Mouse (Mus musculus) G1E (cell line): ENCODE data around the gene Slc38a3. TPM values are rescaled to one million over a fixed set of nuclear protein-coding genes. Genes with fewer than 3 reads are reported as not detected.

ENCODE experiments used
- ATAC-seq: 2 replicates; pipeline ENCODE4 v1.8.0; 2016; ENCODE audit warnings: mild to moderate bottlenecking; ENCODE audit not compliant: insufficient number of reproducible peaks, poor library complexity, low FRiP score, severe bottlenecking; ENCODE audit errors: extremely low read depth
- DNase-seq: peaks from one replicate; pipeline ENCODE4 v3.0.0; 2012; ENCODE audit warnings: low spot score
- H3K27me3 ChIP-seq: 2 replicates; pipeline ENCODE4 v1.6.1; 2012; ENCODE audit warnings: mild to moderate bottlenecking, low read length, inconsistent platforms; ENCODE audit not compliant: insufficient read depth
- H3K36me3 ChIP-seq: replicated peaks from 2 replicates; pipeline ENCODE3; 2012; ENCODE audit warnings: mild to moderate bottlenecking, inconsistent platforms
- H3K4me1 ChIP-seq: 2 replicates; pipeline ENCODE4 v1.6.1; 2012; ENCODE audit warnings: low read depth, low read length, inconsistent platforms, mixed read lengths; ENCODE audit not compliant: insufficient read depth
- H3K4me3 ChIP-seq: 2 replicates; pipeline ENCODE4 v1.5.1; 2012; ENCODE audit warnings: low read depth, mild to moderate bottlenecking, inconsistent platforms, low read length, moderate library complexity, mixed read lengths
- H3K9me3 ChIP-seq: replicated peaks from 2 replicates; pipeline ENCODE4 v1.6.1; 2012; ENCODE audit warnings: inconsistent platforms
- CTCF ChIP-seq: IDR thresholded peaks from 2 replicates; pipeline ENCODE4 v1.5.1; 2012; ENCODE audit warnings: low read depth, low read length, inconsistent platforms, mixed read lengths
- GATA1 ChIP-seq: IDR thresholded peaks from 2 replicates; pipeline ENCODE4 v1.6.1; 2012; ENCODE audit warnings: borderline replicate concordance, low read length, inconsistent platforms, mixed read lengths
- GATA2 ChIP-seq: IDR thresholded peaks from 2 replicates; pipeline ENCODE4 v1.6.1; 2012; ENCODE audit warnings: low read depth, low read length, inconsistent platforms, borderline replicate concordance
- POLR2AphosphoS5 ChIP-seq: IDR thresholded peaks from 2 replicates; pipeline ENCODE4 v1.6.1; 2012; ENCODE audit warnings: low read depth, low read length, inconsistent platforms; ENCODE audit not compliant: insufficient replicate concordance
- TAL1 ChIP-seq: conservative IDR thresholded peaks from 2 replicates; pipeline ENCODE4 v1.6.1; 2012; ENCODE audit warnings: low read depth, low read length, inconsistent platforms, mixed read lengths
- polyA plus RNA-seq: library from polyadenylated mRNA; stranded (reverse); fragments of >175 nt; gene quantifications from 2 replicates; pipeline ENCODE4 v1.2.3, GENCODE M21; 2012
- total RNA-seq, 2 experiments: library from RNA; stranded (forward) in 1 of 2; stranded (reverse) in 1 of 2; fragments of 200-1000 nt in 1 of 2; fragments of >200 nt in 1 of 2; fragmentation: Nextera tagmentation in 1 of 2; gene quantifications; 2 replicates each; pipeline ENCODE4 v1.2.3; 2014 to 2017

Gene Slc38a3
- total and polyA plus RNA-seq, 3 experiments = 0.11 TPM; not detected in 2

DNA sequence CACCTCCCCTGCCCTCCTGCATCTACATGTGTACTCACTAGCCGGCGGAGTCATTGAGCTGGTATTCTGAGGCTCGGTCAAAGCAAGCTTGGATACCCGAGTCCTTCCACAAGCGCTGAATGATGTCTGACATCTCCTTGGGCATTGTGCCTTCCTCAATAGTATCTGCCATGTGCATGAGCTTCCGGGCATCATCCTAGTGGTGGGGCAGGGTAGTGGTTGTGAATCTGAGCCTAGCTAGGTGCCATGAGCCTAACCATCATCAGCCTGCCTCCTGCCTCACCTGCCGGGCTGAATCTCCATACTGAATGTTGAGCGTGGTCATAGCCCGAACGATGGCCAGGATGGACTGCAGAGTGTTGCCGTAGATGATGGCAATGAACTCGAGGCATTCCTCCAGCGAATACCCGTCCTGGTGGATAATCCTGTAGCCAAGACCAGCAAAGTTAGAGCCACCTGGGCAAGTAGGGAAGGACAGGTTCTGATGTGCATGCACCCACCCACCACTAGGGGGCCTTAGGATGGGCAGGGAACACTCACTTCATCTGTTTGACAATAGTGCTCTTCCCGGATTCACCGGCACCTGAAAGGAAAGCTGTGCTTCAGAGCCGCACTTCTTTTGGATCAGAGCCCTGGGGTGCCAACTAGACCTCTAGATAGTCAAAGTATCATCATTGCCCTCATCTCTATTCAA is 7.9 kb upstream of the Slc38a3 start:
- peaks cover 67% of the 10 kb centered on the region for H3K27me3 ChIP-seq
- no peaks in the 10 kb centered on the region for H3K9me3 ChIP-seq
- no peak overlapping the region for H3K4me3 ChIP-seq
- TF ChIP-seq POLR2AphosphoS5 = no peak
- no peak for TF ChIP-seq TAL1
- TF ChIP-seq CTCF = peak; percentile 56; the same call in 1 of the 2 replicates
- H3K4me1 ChIP-seq = peaks cover 19% of the 10 kb centered on the region
- DNase-seq = no peak
- no peaks in the 10 kb centered on the region for H3K36me3 ChIP-seq
- ATAC-seq = no peak

DNA sequence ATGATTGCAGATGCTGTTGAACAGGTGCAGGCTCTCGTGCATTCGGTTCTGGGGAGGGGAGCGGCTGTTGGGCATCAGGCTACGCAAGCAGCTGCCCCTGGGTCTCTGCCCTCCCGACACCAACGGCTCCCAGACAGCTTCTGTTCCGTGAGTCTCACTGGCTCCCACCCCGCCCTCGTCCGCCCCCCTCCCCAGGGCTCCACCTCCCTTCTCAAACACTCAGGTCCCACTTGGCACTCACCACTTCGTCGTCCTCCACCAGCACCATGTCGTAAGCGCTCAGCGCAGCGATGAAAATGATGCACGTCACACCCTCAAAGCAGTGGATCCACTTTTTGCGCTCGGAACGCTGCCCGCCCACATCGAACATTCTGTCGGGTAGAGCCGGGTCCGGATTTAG is 7.0 kb upstream of the Slc38a3 start:
- H3K4me3 ChIP-seq = no peak overlapping the region
- TF ChIP-seq TAL1 = no peak
- no peak for ATAC-seq

DNA sequence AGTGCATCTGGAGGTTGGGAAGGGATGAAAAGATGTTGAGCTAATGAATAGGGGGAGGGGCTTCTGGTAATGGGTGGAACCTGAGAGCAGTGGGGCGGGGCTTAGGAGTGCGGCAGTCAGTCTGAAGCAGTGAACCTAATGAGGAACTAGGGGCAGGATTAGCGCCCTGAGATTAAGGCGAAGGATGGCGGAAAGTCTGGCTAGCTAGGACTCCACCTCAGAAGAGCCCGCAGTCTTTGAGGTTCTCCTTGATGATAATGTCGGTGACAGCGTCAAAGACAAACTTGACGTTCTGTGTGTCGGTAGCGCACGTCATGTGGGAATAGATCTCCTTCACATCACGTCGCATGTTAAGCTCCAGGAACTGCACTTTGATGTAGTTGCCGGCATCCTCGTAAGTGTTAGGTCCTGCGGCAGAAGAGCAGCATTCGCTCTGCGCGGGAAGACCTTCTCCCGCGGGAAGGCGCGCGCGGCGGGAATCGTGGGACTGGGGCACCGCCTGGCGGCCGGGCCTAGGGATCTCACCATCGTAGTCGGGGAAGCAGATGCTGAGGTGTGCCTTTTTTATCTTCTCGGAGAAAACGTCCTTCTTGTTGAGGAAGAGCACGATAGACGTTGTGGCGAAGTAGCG is 6.5 kb upstream of the Slc38a3 start:
- peaks cover 59% of the 10 kb centered on the region for H3K27me3 ChIP-seq
- TF ChIP-seq POLR2AphosphoS5 (no peak), TAL1 (no peak), GATA1 (no peak), CTCF (no peak), GATA2 (no peak)
- H3K4me1 ChIP-seq = peaks cover 19% of the 10 kb centered on the region
- H3K36me3 ChIP-seq = no peaks in the 10 kb centered on the region
- no peak for DNase-seq
- no peak for ATAC-seq
- H3K9me3 ChIP-seq = no peaks in the 10 kb centered on the region
- H3K4me3 ChIP-seq = no peak overlapping the region

More for the DNA sequence above, 7.0 kb upstream of the Slc38a3 start:
- no peaks in the 10 kb centered on the region for H3K36me3 ChIP-seq
- H3K9me3 ChIP-seq = no peaks in the 10 kb centered on the region
- H3K27me3 ChIP-seq = peaks cover 62% of the 10 kb centered on the region
- no peak for DNase-seq
- peaks cover 19% of the 10 kb centered on the region for H3K4me1 ChIP-seq

DNA sequence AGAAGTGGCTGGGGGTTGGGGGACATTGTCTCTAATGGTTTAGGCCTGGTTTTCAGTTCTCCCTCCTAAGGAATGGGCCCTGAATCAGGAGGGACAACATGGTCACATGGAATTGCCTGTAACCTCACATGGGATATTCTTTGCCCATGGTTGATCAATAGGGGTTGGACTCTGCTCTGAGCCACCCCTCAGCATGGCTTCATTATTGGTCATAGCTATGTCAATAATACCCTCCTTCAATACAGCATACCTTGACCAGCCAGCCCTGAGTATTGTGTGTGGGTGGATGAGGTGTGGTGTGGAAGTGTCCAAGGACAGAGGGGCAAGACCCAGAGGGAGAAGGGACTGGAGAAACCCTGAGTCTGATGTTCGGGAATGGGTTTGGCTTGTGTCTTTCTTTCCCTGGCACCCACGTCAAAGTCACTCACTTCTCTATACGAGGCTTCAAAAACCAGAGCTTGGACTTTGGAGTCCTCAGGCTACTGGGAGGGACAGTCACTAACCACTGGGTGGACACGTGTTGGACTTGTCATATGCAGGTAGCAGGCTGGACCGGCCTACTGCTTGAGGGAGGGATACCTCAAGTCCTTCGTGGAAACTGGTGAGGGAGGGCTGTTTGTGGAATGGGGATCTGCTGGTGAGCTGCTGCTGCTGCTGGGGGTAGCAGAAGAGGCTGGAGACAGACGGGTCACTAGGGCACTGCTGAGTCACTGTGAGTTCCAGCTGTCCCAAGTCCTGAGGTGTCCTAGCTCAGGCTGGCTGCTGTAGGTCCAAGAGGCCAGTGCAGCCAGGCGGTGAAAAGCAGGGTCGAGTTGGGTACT is 5.5 kb upstream of the Slc38a3 start:
- peaks cover 58% of the 10 kb centered on the region for H3K27me3 ChIP-seq
- no peak overlapping the region for H3K4me3 ChIP-seq
- H3K4me1 ChIP-seq = peaks cover 19% of the 10 kb centered on the region
- H3K36me3 ChIP-seq = no peaks in the 10 kb centered on the region
- no peak for TF ChIP-seq GATA2
- TF ChIP-seq GATA1 = no peak
- TF ChIP-seq CTCF = no peak
- no peak for TF ChIP-seq POLR2AphosphoS5
- TF ChIP-seq TAL1 = no peak
- H3K9me3 ChIP-seq = no peaks in the 10 kb centered on the region
- ATAC-seq (no peak), DNase-seq (no peak)

DNA sequence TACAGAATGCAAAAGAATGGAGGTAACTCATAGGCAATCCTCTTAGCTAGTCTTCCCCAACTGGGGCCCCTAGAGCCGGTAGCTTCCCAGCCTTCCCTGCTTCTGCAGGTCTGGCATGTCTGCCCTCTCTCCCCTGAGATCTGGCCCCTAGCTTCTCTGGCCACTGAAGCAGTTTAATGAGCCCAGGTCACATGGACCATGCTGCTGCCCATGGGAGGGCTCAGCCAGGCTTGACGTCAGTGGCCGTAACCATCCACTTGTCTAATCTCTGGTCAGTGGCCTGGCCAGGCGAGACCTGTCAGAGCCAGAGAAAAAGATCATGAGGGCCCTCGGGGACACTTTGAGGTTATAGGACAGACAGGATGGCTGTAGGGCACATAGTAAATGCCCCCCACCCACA is 929 bp upstream of the Slc38a3 start:
- DNase-seq (no peak), ATAC-seq (no peak)
- no peak overlapping the region for H3K4me3 ChIP-seq
- H3K9me3 ChIP-seq = no peaks in the 10 kb centered on the region
- no peaks in the 10 kb centered on the region for H3K4me1 ChIP-seq
- TF ChIP-seq TAL1 = no peak
- TF ChIP-seq CTCF = no peak
- H3K36me3 ChIP-seq = no peaks in the 10 kb centered on the region
- H3K27me3 ChIP-seq = peaks cover 74% of the 10 kb centered on the region

DNA sequence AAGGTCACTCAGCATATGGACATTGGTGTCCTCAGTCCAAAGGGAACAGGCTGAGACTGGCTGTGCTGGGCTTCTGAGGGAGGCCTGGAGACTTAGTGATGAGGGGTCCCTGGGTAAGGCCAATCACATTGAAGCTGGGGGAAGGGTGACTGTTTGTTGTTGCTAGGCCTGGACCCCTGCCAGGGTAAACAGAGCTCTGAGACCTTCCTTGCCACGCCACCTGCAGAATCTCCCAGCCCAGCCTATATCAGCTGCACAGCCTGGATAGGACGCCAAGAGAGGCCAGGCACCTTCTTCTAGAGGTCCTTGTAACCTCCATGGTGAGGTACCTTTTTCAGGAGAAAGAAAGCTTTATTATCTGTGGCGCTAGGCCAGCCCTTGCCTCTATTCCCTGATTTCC is 414 bp downstream of the Slc38a3 start:
- Histone ChIP-seq H3K4me1 (no peaks in the 10 kb centered on the region), H3K27me3 (peaks cover 70% of the 10 kb centered on the region), H3K36me3 (no peaks in the 10 kb centered on the region), H3K4me3 (no peak overlapping the region), H3K9me3 (no peaks in the 10 kb centered on the region)
- no peak for TF ChIP-seq GATA1
- TF ChIP-seq POLR2AphosphoS5 = no peak
- TF ChIP-seq CTCF = no peak
- no peak for TF ChIP-seq GATA2
- no peak for TF ChIP-seq TAL1
- no peak for DNase-seq
- no peak for ATAC-seq
